Mouse (Mus musculus) heart, embryonic 13.5 days (tissue): ENCODE results near the gene Gm5142. TPM values are rescaled to one million over a fixed set of nuclear protein-coding genes. Genes with fewer than 3 reads are reported as not detected.
A peak's percentile ranks its signal among the peaks of the same experiment; 100 is the strongest.

Experiments
- ATAC-seq: fragments of 200-750 bp; cut with Nextera tagmentation; 2 replicates; pipeline ENCODE4 v1.8.0; 2017; ENCODE audit warnings: moderate TSS enrichment; ENCODE audit not compliant: insufficient number of reproducible peaks, low FRiP score, low TSS enrichment; ENCODE audit errors: extremely low read depth
- H3K27ac ChIP-seq: fragments of 300-500 bp; sonication (generic); replicated peaks from 2 replicates; pipeline ENCODE4 v1.5.1; 2015; ENCODE audit warnings: moderate library complexity, mild to moderate bottlenecking, inconsistent platforms
- H3K27me3 ChIP-seq: fragments of 300-500 bp; sonication (generic); replicated peaks from 2 replicates; pipeline ENCODE4 v1.6.1; 2015; ENCODE audit warnings: mild to moderate bottlenecking, inconsistent platforms
- H3K36me3 ChIP-seq: fragments of 300-500 bp; sonication (generic); 2 replicates; pipeline ENCODE4 v1.6.1; 2015; ENCODE audit warnings: mild to moderate bottlenecking, inconsistent platforms
- H3K4me1 ChIP-seq: fragments of 300-500 bp; sonication (generic); 2 replicates; pipeline ENCODE4 v1.6.1; 2015; ENCODE audit warnings: inconsistent platforms
- H3K4me2 ChIP-seq: fragments of 300-500 bp; sonication (generic); 2 replicates; pipeline ENCODE4 v1.6.1; 2015; ENCODE audit warnings: inconsistent platforms, mild to moderate bottlenecking, moderate library complexity
- H3K4me3 ChIP-seq: fragments of 300-500 bp; sonication (generic); 2 replicates; pipeline ENCODE4 v1.5.1; 2015; ENCODE audit warnings: moderate library complexity, mild to moderate bottlenecking, inconsistent platforms
- H3K9ac ChIP-seq: fragments of 300-500 bp; sonication (generic); 2 replicates; pipeline ENCODE4 v1.6.1; 2015; ENCODE audit warnings: inconsistent platforms, mild to moderate bottlenecking, moderate library complexity
- H3K9me3 ChIP-seq: fragments of 300-500 bp; sonication (generic); 2 replicates; pipeline ENCODE4 v1.6.1; 2016; ENCODE audit warnings: inconsistent platforms
- WGBS: fragments of 180-500 bp; shearing (Covaris S2); methylation state at CpG from one replicate; pipeline ENCODE4 v1.1.7; 2015; ENCODE audit warnings: mixed read lengths; 5-methylcytosine and 5-hydroxymethylcytosine counted together
- polyA plus RNA-seq: library from polyadenylated mRNA; unstranded; fragments of >200 nt; fragmentation: Nextera tagmentation; extraction: Ambion mirVana; gene quantifications from 2 replicates; pipeline ENCODE4 v1.2.1, GENCODE M21; 2015

Gm5142 gene
- polyA plus RNA-seq, 1 experiment from 2014 or later, result not detected

GRCm38 (mm10) chr14:59182732-59183131 lies 4.2 kb upstream of the Gm5142 start:
- H3K4me3 ChIP-seq, result no peak overlapping the region
- no peaks in the 10 kb centered on the region for H3K9me3 ChIP-seq
- no peak overlapping the region for H3K9ac ChIP-seq
- no peaks in the 10 kb centered on the region for H3K36me3 ChIP-seq
- no peaks in the 10 kb centered on the region for H3K4me1 ChIP-seq
- H3K27me3 ChIP-seq, result no peaks in the 10 kb centered on the region
- no peak overlapping the region for H3K4me2 ChIP-seq
- ATAC-seq, result no peak
- no peak overlapping the region for H3K27ac ChIP-seq
- 73% methylated on average over 2 of the region's 2 CpGs for WGBS

- H3K4me1 ChIP-seq, result no peaks in the 10 kb centered on the region
- 53% methylated on average over 3 of the region's 3 CpGs for WGBS
Observed at GRCm38 (mm10) chr14:59157016-59157698, 21.4 kb downstream of the Gm5142 start.

GRCm38 (mm10) chr14:59155589-59155988 lies 23.0 kb downstream of the Gm5142 start:
- Histone ChIP-seq H3K4me1 (no peaks in the 10 kb centered on the region), H3K27me3 (peaks cover 3% of the 10 kb centered on the region; the same call in 1 of the 2 replicates), H3K36me3 (no peaks in the 10 kb centered on the region), H3K4me2 (no peak overlapping the region), H3K9ac (no peak overlapping the region), H3K27ac (no peak overlapping the region), H3K4me3 (no peak overlapping the region), H3K9me3 (no peaks in the 10 kb centered on the region)
- no peak for ATAC-seq
- WGBS, result 66% methylated on average over 2 of the region's 2 CpGs

More at GRCm38 (mm10) chr14:59157016-59157698, 21.4 kb downstream of the Gm5142 start:
- H3K36me3 ChIP-seq, result no peaks in the 10 kb centered on the region
- no peak overlapping the region for H3K9ac ChIP-seq
- no peak overlapping the region for H3K27ac ChIP-seq
- peaks cover 3% of the 10 kb centered on the region; the same call in 1 of the 2 replicates for H3K27me3 ChIP-seq
- no peak overlapping the region for H3K4me2 ChIP-seq
- no peak overlapping the region for H3K4me3 ChIP-seq
- H3K9me3 ChIP-seq, result no peaks in the 10 kb centered on the region
- ATAC-seq, result no peak

DNA sequence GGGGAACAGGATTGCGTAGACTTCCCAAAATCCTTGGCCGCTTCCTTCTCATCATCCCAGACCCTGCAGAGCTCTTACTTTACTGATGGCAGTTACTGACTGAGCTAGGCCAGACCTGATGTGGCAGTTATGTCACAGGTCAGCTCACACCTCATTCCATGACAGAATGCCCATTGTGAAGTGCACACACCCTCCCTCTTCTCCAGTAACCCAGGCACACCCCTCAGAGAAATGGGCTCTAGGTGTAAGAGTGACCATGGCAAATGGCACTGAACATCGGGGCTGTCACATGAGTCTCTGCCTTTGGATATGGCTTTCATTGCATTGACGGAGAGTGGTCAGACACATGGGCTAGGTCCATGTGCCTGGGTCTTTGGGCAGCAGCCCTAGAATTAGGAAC lies 35.8 kb downstream of the Gm5142 start, which contains the start of gene 1700129C05Rik:
Gene 1700129C05Rik (minus strand): TSS at position 101 of the 400 bp plus-strand sequence.
- 81% methylated on average over 4 of the region's 4 CpGs for WGBS
- Histone ChIP-seq H3K4me2 (no peak within 1 kb of the TSS), H3K9ac (no peak within 1 kb of the TSS), H3K36me3 (no peaks in the 10 kb centered on the region), H3K4me3 (no peak within 1 kb of the TSS), H3K27ac (0 out of 2 replicates have a peak within 1 kb of the TSS, but pooled peaks have one; percentile 15), H3K4me1 (no peaks in the 10 kb centered on the region), H3K27me3 (no peaks in the 10 kb centered on the region), H3K9me3 (no peaks in the 10 kb centered on the region)
- ATAC-seq, result no peak

DNA sequence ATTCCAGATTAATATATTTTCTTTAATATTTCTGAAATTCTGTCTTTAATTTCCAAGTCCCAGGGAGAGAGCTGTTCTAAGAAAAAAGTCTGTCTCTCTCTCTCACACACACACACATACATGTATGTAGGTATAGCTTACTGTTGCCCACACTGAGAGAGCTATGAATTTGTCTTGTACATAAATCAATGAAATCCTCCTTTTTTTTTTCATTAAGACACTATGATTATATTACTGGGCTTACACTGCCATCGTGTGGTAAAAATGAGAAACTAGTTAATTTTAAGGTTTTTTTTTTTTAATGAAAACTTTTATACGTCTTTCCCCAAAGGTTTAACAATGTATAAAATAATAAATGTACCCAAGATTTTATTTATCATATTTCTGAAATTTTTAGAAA lies 64.3 kb downstream of the Gm5142 start:
- no peaks in the 10 kb centered on the region for H3K27me3 ChIP-seq
- WGBS, result 6% methylated on average over 2 of the region's 2 CpGs
- H3K36me3 ChIP-seq, result no peaks in the 10 kb centered on the region
- ATAC-seq, result no peak
- H3K9me3 ChIP-seq, result no peaks in the 10 kb centered on the region
- no peak overlapping the region for H3K9ac ChIP-seq
- H3K4me2 ChIP-seq, result no peak overlapping the region
- no peaks in the 10 kb centered on the region for H3K4me1 ChIP-seq
- no peak overlapping the region for H3K27ac ChIP-seq
- no peak overlapping the region for H3K4me3 ChIP-seq

Other genes starting within 250 kb of the Gm5142 start
- gene 1700129C05Rik, start 35.9 kb downstream of the Gm5142 start, polyA plus RNA-seq, result not detected in 2 replicates
- gene Rcbtb1, start 22.5 kb upstream of the Gm5142 start, polyA plus RNA-seq, result 21.6 and 24.9 TPM in 2 replicates
- gene Gm6904, start 81.5 kb upstream of the Gm5142 start, polyA plus RNA-seq, result not detected in 2 replicates
- gene Phf11a, start 118.8 kb upstream of the Gm5142 start, polyA plus RNA-seq, result not detected in 2 replicates
- 0.92 and 1.5 TPM in 2 replicates for gene Phf11b, start 162.6 kb upstream of the Gm5142 start, polyA plus RNA-seq
- gene Phf11d, start 186.7 kb upstream of the Gm5142 start, polyA plus RNA-seq, result 1.8 and 2.0 TPM in 2 replicates
- gene Phf11c, start 216.6 kb upstream of the Gm5142 start, polyA plus RNA-seq, result 0.29 and 0.41 TPM in 2 replicates